Comparison of ENCODE assay signal across 22 mouse cellular contexts in genomic region chr13:58503610-58504009, GRCm38 (mm10).
DNase-seq lines count a peak whose midpoint lies in the region; ATAC-seq and TF ChIP-seq lines count a peak whose summit lies in the region.
"Had no signal": no experiment of that assay in that cellular context is flagged by ENCODE, and none has a peak within 500 bp of the region (broad histone marks: within the 10 kb centered on the region; RNA-seq: fewer than 3 reads in every experiment).

No protein-coding gene starts in this region.

- H3K9ac ChIP-seq in midbrain, embryonic 11.5 days (ENCODE audit: low read length): no peak overlapping the region
- no peak overlapping the region for H3K9ac ChIP-seq in midbrain, embryonic 14.5 days (replicated peaks; ENCODE audit: low read length)
- no peak overlapping the region for H3K9ac ChIP-seq in hindbrain, postnatal 0 days (replicated peaks; ENCODE audit: low read length)
- H3K9ac ChIP-seq: embryonic facial prominence, embryonic 15.5 days; hindbrain, embryonic 15.5 days; lung, embryonic 14.5 days; midbrain, embryonic 12.5 days had no signal

- TF ChIP-seq CTCF in hindbrain, postnatal 0 days (IDR thresholded peaks at IDR 0.05; ENCODE audit: low read depth): no peak

- 90% methylated on average over 2 of the region's 2 CpGs for WGBS in heart, embryonic 10.5 days
- WGBS in midbrain, embryonic 11.5 days: 86% methylated on average over 2 of the region's 2 CpGs
- 90% methylated on average over 2 of the region's 2 CpGs for WGBS in midbrain, embryonic 14.5 days
- 94% methylated on average over 2 of the region's 2 CpGs for WGBS in hindbrain, postnatal 0 days

- peaks cover 7% of the 10 kb centered on the region; the same call in 1 of the 2 replicates for H3K4me1 ChIP-seq in heart, embryonic 10.5 days
- H3K4me1 ChIP-seq in midbrain, embryonic 11.5 days (ENCODE audit: control insufficient read depth, insufficient read depth, low read length): no peaks in the 10 kb centered on the region; the same call in 1 of the 2 replicates
- no peaks in the 10 kb centered on the region for H3K4me1 ChIP-seq in midbrain, embryonic 14.5 days (ENCODE audit: control insufficient read depth, insufficient read depth, low read length)
- no peaks in the 10 kb centered on the region for H3K4me1 ChIP-seq in hindbrain, postnatal 0 days (ENCODE audit: insufficient read depth, low read length)
- H3K4me1 ChIP-seq: embryonic facial prominence, embryonic 15.5 days; hindbrain, embryonic 15.5 days had no signal

- H3K27ac ChIP-seq in heart, embryonic 10.5 days: no peak overlapping the region
- no peak overlapping the region for H3K27ac ChIP-seq in midbrain, embryonic 11.5 days (ENCODE audit: low read depth, low read length)
- no peak overlapping the region for H3K27ac ChIP-seq in midbrain, embryonic 14.5 days (replicated peaks; ENCODE audit: low read depth, low read length)
- H3K27ac ChIP-seq in hindbrain, postnatal 0 days: no peak overlapping the region
- H3K27ac ChIP-seq: embryonic facial prominence, embryonic 15.5 days; hindbrain, embryonic 15.5 days; midbrain, embryonic 12.5 days; stomach, postnatal 0 days had no signal

- no peak overlapping the region for H3K4me3 ChIP-seq in heart, embryonic 10.5 days
- H3K4me3 ChIP-seq in midbrain, embryonic 11.5 days (ENCODE audit: low read depth, low read length): no peak overlapping the region
- H3K4me3 ChIP-seq in midbrain, embryonic 14.5 days (replicated peaks; ENCODE audit: low read depth, low read length): no peak overlapping the region
- H3K4me3 ChIP-seq in hindbrain, postnatal 0 days (ENCODE audit: low read length): no peak overlapping the region
- H3K4me3 ChIP-seq: embryonic facial prominence, embryonic 15.5 days; hindbrain, embryonic 15.5 days; midbrain, embryonic 12.5 days had no signal

- H3K36me3 ChIP-seq in heart, embryonic 10.5 days: no peaks in the 10 kb centered on the region
- no peaks in the 10 kb centered on the region for H3K36me3 ChIP-seq in midbrain, embryonic 11.5 days (ENCODE audit: control insufficient read depth, insufficient read depth, low read length)
- H3K36me3 ChIP-seq in midbrain, embryonic 14.5 days (ENCODE audit: control insufficient read depth, insufficient read depth, low read length): no peaks in the 10 kb centered on the region
- H3K36me3 ChIP-seq in splenic B cell, adult 2 months (ENCODE audit: control insufficient read depth, insufficient read depth, low read length, poor library complexity, severe bottlenecking): no peaks in the 10 kb centered on the region
- no peaks in the 10 kb centered on the region for H3K36me3 ChIP-seq in hindbrain, postnatal 0 days (ENCODE audit: insufficient read depth, low read length)
- H3K36me3 ChIP-seq: embryonic facial prominence, embryonic 15.5 days; hindbrain, embryonic 15.5 days; midbrain, embryonic 12.5 days had no signal

- no peaks in the 10 kb centered on the region for H3K9me3 ChIP-seq in heart, embryonic 10.5 days
- H3K9me3 ChIP-seq in midbrain, embryonic 11.5 days (ENCODE audit: control insufficient read depth, low read length): no peaks in the 10 kb centered on the region
- no peaks in the 10 kb centered on the region for H3K9me3 ChIP-seq in midbrain, embryonic 14.5 days (ENCODE audit: control insufficient read depth, low read length)
- H3K9me3 ChIP-seq in hindbrain, postnatal 0 days (ENCODE audit: low read length): no peaks in the 10 kb centered on the region
- H3K9me3 ChIP-seq: embryonic facial prominence, embryonic 15.5 days; hindbrain, embryonic 15.5 days; midbrain, embryonic 12.5 days had no signal

- DNase-seq in heart, adult 11 months: peak; percentile 96
- DNase-seq in heart, embryonic 10.5 days (ENCODE audit: low spot score): no peak
- DNase-seq in midbrain, embryonic 11.5 days (ENCODE audit: low spot score, missing footprints): peak; percentile 37
- DNase-seq in midbrain, embryonic 14.5 days: no peak
- DNase-seq in lung, postnatal 25 days (ENCODE audit: low spot score): peak; percentile 14
- DNase-seq in splenic B cell, adult 2 months (ENCODE audit: low read depth, low spot score): peak; percentile 33
- DNase-seq in hindbrain, postnatal 0 days (ENCODE audit: low spot score): no peak
- DNase-seq: adrenal gland, postnatal 36 days; cerebellum, adult 9-11 months; embryo, embryonic 11 days; gastrocnemius, postnatal 14 days; kidney, postnatal 25 days; liver; lung, embryonic 14.5 days; thymus, postnatal 25 days had no signal

- ATAC-seq in midbrain, embryonic 11.5 days (ENCODE audit: low FRiP score): no peak
- no peak for ATAC-seq in midbrain, embryonic 14.5 days (ENCODE audit: low FRiP score, low TSS enrichment)
- no peak for ATAC-seq in hindbrain, postnatal 0 days
- ATAC-seq in CD4-positive, CD25-positive, alpha-beta regulatory T cell, adult 4 months: no peak
- ATAC-seq: intestine, postnatal 0 days had no signal

- H3K27me3 ChIP-seq in heart, embryonic 10.5 days (ENCODE audit: insufficient read depth, poor library complexity, severe bottlenecking): peaks cover 28% of the 10 kb centered on the region; the same call in 1 of the 2 replicates
- H3K27me3 ChIP-seq in midbrain, embryonic 11.5 days (ENCODE audit: control insufficient read depth, insufficient read depth, low read length): no peaks in the 10 kb centered on the region
- H3K27me3 ChIP-seq in midbrain, embryonic 14.5 days (ENCODE audit: control insufficient read depth, insufficient read depth, low read length): no peaks in the 10 kb centered on the region
- H3K27me3 ChIP-seq in splenic B cell, adult 2 months (ENCODE audit: control insufficient read depth, insufficient read depth, low read length, poor library complexity, severe bottlenecking): no peaks in the 10 kb centered on the region
- H3K27me3 ChIP-seq in hindbrain, postnatal 0 days (ENCODE audit: insufficient read depth, low read length): no peaks in the 10 kb centered on the region
- H3K27me3 ChIP-seq: embryonic facial prominence, embryonic 15.5 days; hindbrain, embryonic 15.5 days; midbrain, embryonic 12.5 days had no signal

- H3K4me2 ChIP-seq in midbrain, embryonic 11.5 days: no peak overlapping the region
- H3K4me2 ChIP-seq in midbrain, embryonic 14.5 days (ENCODE audit: low read length): no peak overlapping the region
- H3K4me2 ChIP-seq in hindbrain, postnatal 0 days (ENCODE audit: low read depth, low read length): no peak overlapping the region
- H3K4me2 ChIP-seq: embryonic facial prominence, embryonic 15.5 days; heart, embryonic 11.5 days; hindbrain, embryonic 15.5 days; lung, embryonic 14.5 days; midbrain, embryonic 12.5 days had no signal

Comparison
In these comparisons a context has a peak if more than half of its experiments do, and no peak if none do; other contexts are left out.
1. DNase-seq: peak in heart, adult 11 months (single experiment), midbrain, embryonic 11.5 days (single experiment), lung, postnatal 25 days (single experiment) and splenic B cell, adult 2 months (single experiment); none in heart, embryonic 10.5 days (single experiment), midbrain, embryonic 14.5 days (single experiment) and hindbrain, postnatal 0 days (single experiment).